Mouse (Mus musculus) thymus, postnatal 4 days (tissue): ENCODE measurements at regions not wholly inside any gene's neighbourhood (a gene's known extent, or its start where the extent isn't known, plus 50 kb on each side); places are given as distances from the start of the nearest gene placed in this dataset.
"Not testable (repeated sequence)": the region's sequence is repeated elsewhere in the genome, so short reads cannot be mapped to it uniquely, and the experiment has no call there.

Experiments
- DNase-seq: peaks from one replicate; pipeline ENCODE4 v3.0.0; 2021

- DNase-seq, result peak; percentile 24
Measured at GRCm38 (mm10) chr9:78769168-78769567, 153.8 kb downstream of the Cd109 start.

- no peak for DNase-seq
Measured at GRCm38 (mm10) chr9:78773936-78774335, 158.6 kb downstream of the Cd109 start.

GRCm38 (mm10) chr9:78775462-78775861 lies 160.1 kb downstream of the Cd109 start:
- peak; percentile 45 for DNase-seq

GRCm38 (mm10) chr9:78780595-78780994 lies 165.2 kb downstream of the Cd109 start:
- DNase-seq, result no peak

- no peak for DNase-seq
Measured at GRCm38 (mm10) chr9:78782297-78782696, 167.0 kb downstream of the Cd109 start.

GRCm38 (mm10) chr9:78782860-78783259 lies 167.5 kb downstream of the Cd109 start:
- no peak for DNase-seq

GRCm38 (mm10) chr9:78787866-78788265 lies 172.5 kb downstream of the Cd109 start:
- DNase-seq, result no peak

GRCm38 (mm10) chr9:78789703-78790102 lies 174.4 kb downstream of the Cd109 start:
- no peak for DNase-seq

- no peak for DNase-seq
Measured at GRCm38 (mm10) chr9:78790155-78790554, 174.8 kb downstream of the Cd109 start.

GRCm38 (mm10) chr9:78795801-78796200 lies 180.5 kb downstream of the Cd109 start:
- DNase-seq, result no peak

GRCm38 (mm10) chr9:78817221-78817620 lies 201.9 kb downstream of the Cd109 start:
- DNase-seq, result no peak

GRCm38 (mm10) chr9:78821554-78822212 lies 206.3 kb downstream of the Cd109 start:
- peak; percentile 15 for DNase-seq

- no peak for DNase-seq
Measured at GRCm38 (mm10) chr9:78844969-78845683, 229.8 kb downstream of the Cd109 start.

GRCm38 (mm10) chr9:78846110-78846509 lies 230.8 kb downstream of the Cd109 start:
- no peak for DNase-seq

GRCm38 (mm10) chr9:78847890-78848563 lies 232.7 kb downstream of the Cd109 start:
- no peak for DNase-seq

- not testable (repeated sequence) for DNase-seq
Measured at GRCm38 (mm10) chr9:78848564-78848893, 233.2 kb downstream of the Cd109 start.

- DNase-seq, result no peak
Measured at GRCm38 (mm10) chr9:78856981-78857380, 241.6 kb downstream of the Cd109 start.

GRCm38 (mm10) chr9:78859956-78860355 lies 244.6 kb downstream of the Cd109 start:
- no peak for DNase-seq

GRCm38 (mm10) chr9:78872561-78872960 lies 257.2 kb downstream of the Cd109 start:
- no peak for DNase-seq

- DNase-seq, result no peak
Measured at GRCm38 (mm10) chr9:78879955-78880642, 264.8 kb downstream of the Cd109 start.

- no peak for DNase-seq
Measured at GRCm38 (mm10) chr9:78880643-78881306, 265.4 kb downstream of the Cd109 start.

GRCm38 (mm10) chr9:78881307-78881790 lies 266.0 kb downstream of the Cd109 start:
- DNase-seq, result no peak

- no peak for DNase-seq
Measured at GRCm38 (mm10) chr9:78903211-78903610, 287.9 kb downstream of the Cd109 start.
